In the genomic region with DNA sequence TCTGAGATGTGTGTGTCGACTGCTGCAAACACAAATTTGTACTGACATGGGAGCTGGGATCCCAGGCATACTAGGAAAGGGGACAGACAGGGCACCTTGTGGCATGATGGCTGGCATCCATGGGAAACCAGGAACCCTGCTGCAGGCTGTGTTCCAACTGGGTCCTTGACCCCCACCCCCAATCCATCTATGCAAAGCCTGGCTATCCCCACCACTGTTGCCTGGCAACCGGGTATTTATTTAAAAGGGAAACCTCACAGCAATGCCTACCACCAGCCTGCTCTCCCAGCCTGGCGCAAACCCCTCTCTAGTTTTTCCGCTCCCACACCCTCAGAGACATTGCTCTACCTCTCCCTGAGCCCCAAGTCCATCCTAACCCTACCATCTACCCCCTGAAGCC, we compare ENCODE assay signal across 14 mouse cellular contexts. TPM values are rescaled to one million over a fixed set of nuclear protein-coding genes. Genes with fewer than 3 reads are reported as not detected.
A peak's percentile ranks its signal among the peaks of the same experiment; 100 is the strongest.
DNase-seq lines count a peak whose midpoint lies in the region; ATAC-seq lines count a peak whose summit lies in the region.
"Had no signal": no experiment of that assay in that cellular context is flagged by ENCODE, and none has a peak within 500 bp of the region (broad histone marks: within the 10 kb centered on the region; RNA-seq: fewer than 3 reads in every experiment).

No protein-coding gene starts in this region.

- DNase-seq in forebrain, embryonic 14.5 days (ENCODE audit: low spot score) = no peak
- no peak for DNase-seq in forebrain, embryonic 11.5 days (ENCODE audit: low spot score)
- peak; percentile 45 for DNase-seq in retina, postnatal 1 day
- DNase-seq in retina, embryonic 14.5 days (ENCODE audit: low spot score) = no peak
- DNase-seq in hindbrain, embryonic 14.5 days (ENCODE audit: low spot score) = no peak
- no peak for DNase-seq in cerebellum, adult 18-20 months
- no peak for DNase-seq in urinary bladder, adult 2 months (ENCODE audit: low spot score)
- DNase-seq: B cell, adult 2 months; cerebellum, adult 11-12 months; thymus, postnatal 14 days had no signal

- no peaks in the 10 kb centered on the region for H3K36me3 ChIP-seq in forebrain, embryonic 14.5 days (ENCODE audit: control insufficient read depth, insufficient read depth, low read length)
- no peaks in the 10 kb centered on the region for H3K36me3 ChIP-seq in forebrain, embryonic 11.5 days (ENCODE audit: control insufficient read depth, insufficient read depth, low read length)
- no peaks in the 10 kb centered on the region for H3K36me3 ChIP-seq in hindbrain, embryonic 14.5 days (replicated peaks; ENCODE audit: control insufficient read depth, insufficient read depth)
- H3K36me3 ChIP-seq in midbrain, embryonic 15.5 days (replicated peaks) = no peaks in the 10 kb centered on the region
- H3K36me3 ChIP-seq: neural tube, embryonic 15.5 days had no signal

- no peak for ATAC-seq in forebrain, embryonic 14.5 days
- ATAC-seq in forebrain, embryonic 11.5 days (replicated peaks; ENCODE audit: low FRiP score) = no peak
- no peak for ATAC-seq in hindbrain, embryonic 14.5 days (ENCODE audit: low FRiP score)
- no peak for ATAC-seq in midbrain, embryonic 15.5 days (replicated peaks)

- no peak overlapping the region for H3K4me2 ChIP-seq in forebrain, embryonic 14.5 days (ENCODE audit: low read length)
- H3K4me2 ChIP-seq in forebrain, embryonic 11.5 days (ENCODE audit: low read depth, low read length, severe bottlenecking) = no peak overlapping the region
- no peak overlapping the region for H3K4me2 ChIP-seq in hindbrain, embryonic 14.5 days (replicated peaks)
- H3K4me2 ChIP-seq in midbrain, embryonic 15.5 days = no peak overlapping the region
- H3K4me2 ChIP-seq: neural tube, embryonic 15.5 days had no signal

- H3K9ac ChIP-seq in forebrain, embryonic 14.5 days (ENCODE audit: low read length) = 0 out of 2 replicates have a peak overlapping the region, but pooled peaks have one; percentile 21
- no peak overlapping the region for H3K9ac ChIP-seq in forebrain, embryonic 11.5 days (ENCODE audit: low read length)
- 0 out of 2 replicates have a peak overlapping the region, but pooled peaks have one; percentile 7 for H3K9ac ChIP-seq in hindbrain, embryonic 14.5 days
- peak overlapping the region; percentile 19; the same call in 1 of the 2 replicates for H3K9ac ChIP-seq in midbrain, embryonic 15.5 days
- H3K9ac ChIP-seq: neural tube, embryonic 15.5 days had no signal

- no peak overlapping the region for H3K4me3 ChIP-seq in forebrain, embryonic 14.5 days (ENCODE audit: low read depth, low read length)
- no peak overlapping the region for H3K4me3 ChIP-seq in forebrain, embryonic 11.5 days (ENCODE audit: low read depth, low read length)
- no peak overlapping the region for H3K4me3 ChIP-seq in hindbrain, embryonic 14.5 days (replicated peaks; ENCODE audit: low read length)
- no peak overlapping the region for H3K4me3 ChIP-seq in midbrain, embryonic 15.5 days
- H3K4me3 ChIP-seq: neural tube, embryonic 15.5 days had no signal

- H3K4me1 ChIP-seq in forebrain, embryonic 14.5 days (ENCODE audit: control insufficient read depth, insufficient read depth, low read length) = peaks cover 54% of the 10 kb centered on the region
- H3K4me1 ChIP-seq in forebrain, embryonic 11.5 days (replicated peaks; ENCODE audit: control insufficient read depth, insufficient read depth, low read length) = peaks cover 35% of the 10 kb centered on the region
- H3K4me1 ChIP-seq in hindbrain, embryonic 14.5 days (replicated peaks; ENCODE audit: control insufficient read depth, insufficient read depth, low read length) = peaks cover 72% of the 10 kb centered on the region
- H3K4me1 ChIP-seq in midbrain, embryonic 15.5 days = peaks cover 79% of the 10 kb centered on the region

- H3K27ac ChIP-seq in forebrain, embryonic 14.5 days (ENCODE audit: low read depth, low read length) = peak overlapping the region; percentile 39; the same call in 1 of the 2 replicates
- no peak overlapping the region for H3K27ac ChIP-seq in forebrain, embryonic 11.5 days (ENCODE audit: low read depth, low read length)
- no peak overlapping the region for H3K27ac ChIP-seq in hindbrain, embryonic 14.5 days
- H3K27ac ChIP-seq in midbrain, embryonic 15.5 days = peak overlapping the region; percentile 43
- H3K27ac ChIP-seq: kidney, postnatal 0 days had no signal

- peaks cover 31% of the 10 kb centered on the region for H3K27me3 ChIP-seq in forebrain, embryonic 14.5 days (replicated peaks; ENCODE audit: control insufficient read depth, insufficient read depth, low read length)
- H3K27me3 ChIP-seq in forebrain, embryonic 11.5 days (ENCODE audit: control insufficient read depth, insufficient read depth, low read length) = peaks cover 43% of the 10 kb centered on the region
- H3K27me3 ChIP-seq in hindbrain, embryonic 14.5 days (ENCODE audit: control insufficient read depth, insufficient read depth, low read length) = no peaks in the 10 kb centered on the region
- H3K27me3 ChIP-seq in midbrain, embryonic 15.5 days (replicated peaks) = peaks cover 12% of the 10 kb centered on the region; the same call in 1 of the 2 replicates

- H3K9me3 ChIP-seq in forebrain, embryonic 14.5 days (replicated peaks; ENCODE audit: control insufficient read depth, low read length) = no peaks in the 10 kb centered on the region
- H3K9me3 ChIP-seq in forebrain, embryonic 11.5 days (ENCODE audit: control insufficient read depth, low read length) = no peaks in the 10 kb centered on the region
- H3K9me3 ChIP-seq in hindbrain, embryonic 14.5 days (ENCODE audit: control insufficient read depth, low read length) = no peaks in the 10 kb centered on the region
- no peaks in the 10 kb centered on the region for H3K9me3 ChIP-seq in midbrain, embryonic 15.5 days
- H3K9me3 ChIP-seq: neural tube, embryonic 15.5 days had no signal

- 59% methylated on average over 4 of the region's 4 CpGs for WGBS in forebrain, embryonic 14.5 days
- 73% methylated on average over 4 of the region's 4 CpGs for WGBS in forebrain, embryonic 11.5 days
- 54% methylated on average over 4 of the region's 4 CpGs for WGBS in hindbrain, embryonic 14.5 days
- WGBS in midbrain, embryonic 15.5 days = 52% methylated on average over 4 of the region's 4 CpGs

RNA-seq across cellular contexts. Expression of a gene that starts 26.2 kb away (rescaled TPM):
- polyA plus RNA-seq in forebrain, embryonic 14.5 days (2014; fragmentation: Nextera tagmentation; extraction: Ambion mirVana) = 5.5 and 11.0 TPM in 2 replicates
- polyA plus RNA-seq in forebrain, embryonic 11.5 days (2014; fragmentation: Nextera tagmentation; extraction: Ambion mirVana) = 4.4 and 4.7 TPM in 2 replicates
- 10.6 and 14.1 TPM in 2 replicates for polyA plus RNA-seq in hindbrain, embryonic 14.5 days (2014; fragmentation: Nextera tagmentation; extraction: Ambion mirVana)
- polyA plus RNA-seq in midbrain, embryonic 15.5 days (2015; fragmentation: Nextera tagmentation; extraction: Ambion mirVana) = 14.2 and 15.7 TPM in 2 replicates
- 28.6 and 59.3 TPM in 2 replicates for polyA plus RNA-seq in urinary bladder, adult 2 months (2012; rRNA removed)

RNA-seq across cellular contexts. Expression of a gene that starts 38.3 kb away (rescaled TPM):
- 0.48 and 1.1 TPM in 2 replicates for polyA plus RNA-seq in forebrain, embryonic 14.5 days (2014; fragmentation: Nextera tagmentation; extraction: Ambion mirVana)
- polyA plus RNA-seq in forebrain, embryonic 11.5 days (2014; fragmentation: Nextera tagmentation; extraction: Ambion mirVana) = 0.45 TPM in 1 of 2 replicates, not detected in the other
- 1.2 TPM in 1 of 2 replicates, not detected in the other for polyA plus RNA-seq in hindbrain, embryonic 14.5 days (2014; fragmentation: Nextera tagmentation; extraction: Ambion mirVana)
- 0.79 and 0.93 TPM in 2 replicates for polyA plus RNA-seq in midbrain, embryonic 15.5 days (2015; fragmentation: Nextera tagmentation; extraction: Ambion mirVana)
- 0.22 and 0.40 TPM in 2 replicates for polyA plus RNA-seq in urinary bladder, adult 2 months (2012; rRNA removed)

RNA-seq across cellular contexts. Expression of a gene that starts 41.2 kb away (rescaled TPM):
- polyA plus RNA-seq in forebrain, embryonic 14.5 days (2014; fragmentation: Nextera tagmentation; extraction: Ambion mirVana) = 0.25 TPM in 1 of 2 replicates, not detected in the other
- polyA plus RNA-seq in forebrain, embryonic 11.5 days (2014; fragmentation: Nextera tagmentation; extraction: Ambion mirVana) = not detected in 2 replicates
- 0.36 TPM in 1 of 2 replicates, not detected in the other for polyA plus RNA-seq in hindbrain, embryonic 14.5 days (2014; fragmentation: Nextera tagmentation; extraction: Ambion mirVana)
- polyA plus RNA-seq in midbrain, embryonic 15.5 days (2015; fragmentation: Nextera tagmentation; extraction: Ambion mirVana) = 0.15 and 0.70 TPM in 2 replicates
- polyA plus RNA-seq in urinary bladder, adult 2 months (2012; rRNA removed) = 7.2 and 9.2 TPM in 2 replicates
- polyA plus RNA-seq: embryonic facial prominence, embryonic 11.5 days had no signal

RNA-seq across cellular contexts. Expression of a gene that starts 47.1 kb away (rescaled TPM):
- 1.2 and 1.4 TPM in 2 replicates for polyA plus RNA-seq in forebrain, embryonic 14.5 days (2014; fragmentation: Nextera tagmentation; extraction: Ambion mirVana)
- polyA plus RNA-seq in forebrain, embryonic 11.5 days (2014; fragmentation: Nextera tagmentation; extraction: Ambion mirVana) = 0.12 and 0.29 TPM in 2 replicates
- polyA plus RNA-seq in hindbrain, embryonic 14.5 days (2014; fragmentation: Nextera tagmentation; extraction: Ambion mirVana) = 1.2 and 2.4 TPM in 2 replicates
- 1.2 TPM in 2 replicates for polyA plus RNA-seq in midbrain, embryonic 15.5 days (2015; fragmentation: Nextera tagmentation; extraction: Ambion mirVana)
- polyA plus RNA-seq in urinary bladder, adult 2 months (2012; rRNA removed) = 0.12 and 0.15 TPM in 2 replicates
- polyA plus RNA-seq: embryonic facial prominence, embryonic 11.5 days; kidney, postnatal 0 days had no signal

Comparison
In these comparisons a context has a peak if more than half of its experiments do, and no peak if none do; other contexts are left out.
1. H3K27ac ChIP-seq: peak in forebrain, embryonic 14.5 days (single experiment) and midbrain, embryonic 15.5 days (single experiment); none in forebrain, embryonic 11.5 days (single experiment) and hindbrain, embryonic 14.5 days (single experiment).